Mouse (Mus musculus) kidney, postnatal 14 days (tissue): Measurements from ENCODE around the gene Tprn.
"Not testable (repeated sequence)": the region's sequence is repeated elsewhere in the genome, so short reads cannot be mapped to it uniquely, and the experiment has no call there.

Experiments
- DNase-seq: peaks from one replicate; pipeline ENCODE4 v3.0.0; 2022; ENCODE audit warnings: mixed read lengths

Gene Tprn

GRCm38 (mm10) chr2:25237522-25237921 is 24.9 kb upstream of the Tprn start:
- peak; percentile 75 for DNase-seq

GRCm38 (mm10) chr2:25238106-25238505 is 24.3 kb upstream of the Tprn start:
- no peak for DNase-seq

- DNase-seq = no peak
Measured at GRCm38 (mm10) chr2:25239766-25240165, 22.7 kb upstream of the Tprn start.

- DNase-seq = no peak
Measured at GRCm38 (mm10) chr2:25240310-25240709, 22.1 kb upstream of the Tprn start.

- DNase-seq = peak; percentile 88
Measured at GRCm38 (mm10) chr2:25240723-25241437, 21.5 kb upstream of the Tprn start.

- DNase-seq = no peak
Measured at GRCm38 (mm10) chr2:25241438-25241775, 21.0 kb upstream of the Tprn start.

GRCm38 (mm10) chr2:25242101-25242506 is 20.3 kb upstream of the Tprn start, which contains the start of the genes Rnf208 and Cysrt1:
TSS of gene Rnf208 (plus strand) at chr2:25242255.
TSS of gene Cysrt1 (minus strand) at chr2:25242452.
- DNase-seq = no peak

GRCm38 (mm10) chr2:25243342-25243741 is 19.1 kb upstream of the Tprn start:
- no peak for DNase-seq

GRCm38 (mm10) chr2:25244144-25244543 is 18.3 kb upstream of the Tprn start:
- DNase-seq = no peak

- DNase-seq = no peak
Measured at GRCm38 (mm10) chr2:25246183-25247072, 16.0 kb upstream of the Tprn start, which contains the start of gene AL732309.1. TSS of gene AL732309.1 (minus strand) at chr2:25246863.

- DNase-seq = no peak
Measured at GRCm38 (mm10) chr2:25252331-25252730, 10.1 kb upstream of the Tprn start.

GRCm38 (mm10) chr2:25255284-25255779 is 7.1 kb upstream of the Tprn start, which contains the start of gene Tmem203:
TSS of gene Tmem203 (plus strand) at chr2:25255439.
- DNase-seq = peak; percentile 90

- DNase-seq = peak; percentile 70
Measured at GRCm38 (mm10) chr2:25256443-25257109, 5.8 kb upstream of the Tprn start.

GRCm38 (mm10) chr2:25257250-25257649 is 5.2 kb upstream of the Tprn start:
- not testable (repeated sequence) for DNase-seq

- DNase-seq = no peak
Measured at GRCm38 (mm10) chr2:25258887-25259286, 3.5 kb upstream of the Tprn start.

GRCm38 (mm10) chr2:25261870-25262269 is 548 bp upstream of the Tprn start:
- no peak for DNase-seq

- no peak for DNase-seq
Measured at GRCm38 (mm10) chr2:25262795-25263622, 591 bp downstream of the Tprn start.

GRCm38 (mm10) chr2:25263623-25264285 is 1.3 kb downstream of the Tprn start:
- DNase-seq = no peak

- no peak for DNase-seq
Measured at GRCm38 (mm10) chr2:25264286-25264660, 1.9 kb downstream of the Tprn start.

- peak; percentile 81 for DNase-seq
Measured at GRCm38 (mm10) chr2:25264851-25265250, 2.4 kb downstream of the Tprn start.

- peak; percentile 56 for DNase-seq
Measured at GRCm38 (mm10) chr2:25265897-25266656, 3.7 kb downstream of the Tprn start.
